Mouse (Mus musculus): ENCODE data around the gene Tns4.

Tns4 gene

DNA sequence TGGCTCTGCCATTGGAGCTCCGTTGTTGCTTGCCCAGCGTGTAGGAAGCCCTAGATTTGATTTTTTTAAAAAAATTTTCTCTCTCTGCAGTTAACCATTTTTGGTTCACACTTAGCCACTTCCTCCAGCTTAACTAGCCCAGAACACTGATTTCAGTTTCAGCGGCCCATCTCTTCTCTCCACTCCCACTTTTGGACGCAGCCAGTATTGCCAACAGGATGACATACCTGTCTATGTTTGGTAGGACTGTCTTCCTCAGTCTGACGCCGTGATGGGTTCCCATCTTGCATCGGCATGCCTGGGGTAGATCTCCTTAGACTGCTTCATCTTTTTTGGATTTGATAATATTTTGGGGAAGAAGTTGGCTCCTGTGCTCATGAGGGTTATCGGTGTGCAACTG lies 1.3 kb upstream of the Tns4 start:
- no peak for DNase-seq

DNA sequence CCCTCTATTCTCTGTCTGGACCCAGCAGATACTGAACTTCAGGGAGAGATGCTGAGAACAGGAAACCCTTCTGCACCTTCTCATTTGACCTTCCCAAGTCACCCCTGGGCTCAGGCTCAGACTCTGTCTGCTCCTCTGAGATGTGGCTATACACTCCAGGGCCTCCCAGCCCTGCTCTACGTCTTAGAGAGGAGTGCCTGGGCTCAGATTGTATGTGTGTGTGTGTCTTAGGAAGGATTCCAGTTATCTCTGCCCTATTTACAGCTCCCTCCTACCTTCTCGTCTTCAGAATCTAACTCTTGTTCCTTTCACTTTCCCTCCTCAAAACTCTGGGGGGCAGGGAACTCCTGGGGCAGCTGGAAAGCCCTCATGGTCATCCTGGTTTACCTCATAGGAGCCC lies 620 bp downstream of the Tns4 start:
- DNase-seq, result no peak

DNA sequence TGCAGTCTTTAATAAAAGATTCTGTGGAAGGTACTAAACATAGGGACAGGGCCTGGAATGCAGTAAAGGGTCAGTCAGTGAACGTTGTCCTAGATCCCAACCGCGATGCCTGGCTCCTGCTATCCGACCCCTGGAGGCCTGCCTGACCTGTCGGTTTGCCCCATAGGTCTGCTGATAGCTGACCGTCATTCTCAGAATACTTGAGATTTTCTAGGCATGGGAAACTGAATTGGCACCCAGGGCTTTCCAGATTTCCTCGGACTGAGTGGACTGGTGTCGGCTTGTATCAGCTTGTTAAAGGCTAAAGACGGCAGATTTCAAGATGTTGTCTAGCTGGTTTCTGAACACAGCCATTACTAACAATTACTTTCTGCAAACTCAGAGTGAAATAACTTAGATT lies 4.7 kb downstream of the Tns4 start:
- no peak for DNase-seq

DNA sequence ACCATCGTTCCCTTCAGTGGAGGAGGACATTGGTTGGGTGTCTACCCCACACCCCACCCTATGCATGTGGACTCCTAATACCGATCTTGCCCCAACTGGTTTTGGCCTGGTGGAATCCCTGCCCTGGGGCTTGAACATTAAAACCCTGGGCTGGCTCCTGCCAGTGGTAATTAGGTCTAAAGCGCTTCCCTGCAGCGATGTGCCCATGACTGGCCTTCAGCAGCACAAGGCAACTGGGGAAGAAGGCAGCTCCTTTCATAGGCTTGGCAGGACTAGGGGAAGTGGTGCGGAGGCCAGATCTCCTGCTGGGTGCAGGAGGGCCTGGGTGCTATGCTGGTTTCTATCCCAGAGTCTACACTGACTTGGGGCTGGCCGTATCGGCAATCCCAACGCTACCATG lies 5.6 kb downstream of the Tns4 start:
- no peak for DNase-seq

DNA sequence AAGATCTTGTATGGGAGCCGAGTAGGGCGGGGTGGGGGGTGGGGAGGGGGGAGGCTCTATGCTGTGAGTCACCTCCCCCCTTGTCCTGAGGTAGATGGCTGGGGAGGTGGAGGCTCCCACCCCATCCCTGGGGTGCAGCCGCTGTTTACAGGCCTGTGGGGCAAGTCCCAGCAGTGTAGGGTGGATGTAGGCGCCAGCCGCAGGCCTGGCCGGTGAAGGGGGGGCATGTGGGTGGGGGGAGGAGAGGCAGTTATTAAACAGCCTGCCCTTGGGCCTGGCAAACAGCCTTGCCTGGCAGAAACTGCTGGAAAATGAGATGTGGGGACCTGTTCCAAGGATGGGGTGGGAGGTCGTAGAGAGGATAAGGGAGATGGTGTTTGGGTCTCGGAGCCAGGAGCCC lies 7.0 kb downstream of the Tns4 start:
- no peak for DNase-seq

DNA sequence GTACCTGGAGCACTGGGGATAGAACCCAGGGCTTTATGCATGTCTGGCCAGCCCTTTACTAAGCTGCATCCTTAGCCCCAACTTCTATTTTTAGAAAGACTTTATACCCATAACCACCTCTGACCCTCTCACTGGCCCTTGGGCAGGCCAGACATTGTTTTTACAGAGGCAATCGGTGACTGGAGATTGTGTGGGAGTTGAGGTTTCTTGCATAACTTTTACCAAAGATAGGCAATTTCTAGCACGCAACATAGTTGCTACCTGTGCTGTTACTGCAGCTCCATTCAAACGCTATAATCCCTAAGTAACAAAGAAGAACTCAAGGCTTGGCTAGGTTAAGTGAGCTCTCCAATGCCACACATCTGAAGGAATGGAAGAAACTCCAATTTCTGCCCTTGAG lies 7.5 kb downstream of the Tns4 start:
- no peak for DNase-seq

DNA sequence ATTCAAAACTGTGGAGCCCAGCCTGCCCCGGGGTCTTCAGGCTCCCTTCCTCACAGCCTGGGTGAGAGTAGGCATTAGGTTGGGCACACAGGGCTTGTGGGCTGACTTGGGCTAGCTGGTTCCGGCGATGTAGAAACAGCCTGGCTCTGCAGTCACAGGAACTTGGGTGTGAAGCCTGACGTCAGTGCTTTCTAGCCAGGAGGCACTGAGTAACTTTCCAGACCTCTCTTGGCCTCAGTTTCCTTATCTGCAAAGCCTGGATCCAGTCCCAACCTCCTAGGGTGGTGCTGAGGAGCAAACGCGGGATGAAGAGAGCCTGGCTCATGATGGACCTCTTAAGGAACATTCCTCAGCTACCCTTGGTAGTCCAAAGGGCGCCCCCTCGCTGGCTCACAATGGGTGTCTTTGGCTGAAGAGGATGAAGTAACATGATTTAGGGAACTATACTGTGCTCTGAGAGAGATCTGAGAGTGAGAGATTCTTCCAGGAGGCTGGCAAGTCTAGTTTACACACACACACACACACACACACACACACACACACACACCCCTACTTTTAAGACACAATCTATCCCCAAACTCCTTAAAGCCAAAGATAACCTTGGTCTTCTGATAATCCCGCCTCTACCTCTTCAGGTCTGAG lies 8.1 kb downstream of the Tns4 start:
- DNase-seq, result no peak

DNA sequence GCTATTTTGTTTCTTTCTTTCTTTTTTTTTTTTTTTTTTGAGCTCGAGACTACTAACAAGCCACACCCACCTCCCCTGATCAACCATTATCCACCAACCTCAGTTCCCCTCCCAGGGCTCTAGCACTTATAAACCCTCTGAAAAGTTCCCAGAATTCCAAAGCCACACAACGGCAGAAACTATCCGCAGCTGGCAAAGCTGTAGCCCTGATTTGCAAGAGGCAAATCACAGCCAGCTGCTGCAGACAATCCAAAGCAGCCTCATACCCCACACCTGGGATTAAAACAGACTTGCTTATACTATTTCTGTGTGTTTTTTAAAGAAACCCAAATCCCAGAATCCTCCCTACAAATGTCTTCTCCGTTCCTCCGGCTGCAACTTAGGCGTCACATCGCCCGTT lies 11.2 kb downstream of the Tns4 start:
- no peak for DNase-seq

DNA sequence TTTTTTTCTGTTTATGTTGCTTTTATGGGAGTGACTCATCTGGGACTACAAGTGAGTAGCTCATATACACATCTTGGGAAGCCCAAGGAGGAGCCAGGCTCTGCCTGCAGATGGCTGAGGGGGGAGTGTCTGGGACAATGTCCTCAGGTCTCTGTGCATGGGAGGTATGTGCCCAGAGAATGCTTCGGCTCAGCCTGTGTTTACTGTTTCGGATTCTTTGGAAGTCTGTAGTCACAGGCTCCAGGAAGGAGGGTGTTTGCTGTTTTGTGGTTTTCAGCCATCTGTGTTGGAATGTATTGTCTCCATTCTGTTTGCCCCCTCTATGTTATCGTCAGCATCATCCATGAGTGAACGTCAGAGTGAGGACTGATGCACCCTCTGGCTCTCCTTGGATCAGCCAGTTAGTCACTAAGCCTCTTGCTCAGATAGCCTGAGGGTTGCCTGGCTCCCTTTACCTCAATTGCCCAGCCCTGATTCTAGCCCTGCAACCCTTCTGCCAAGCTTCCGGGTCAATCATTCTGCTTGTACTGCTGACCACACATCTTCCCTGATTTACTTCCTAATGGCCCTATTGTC lies 12.3 kb downstream of the Tns4 start:
- no peak for DNase-seq

DNA sequence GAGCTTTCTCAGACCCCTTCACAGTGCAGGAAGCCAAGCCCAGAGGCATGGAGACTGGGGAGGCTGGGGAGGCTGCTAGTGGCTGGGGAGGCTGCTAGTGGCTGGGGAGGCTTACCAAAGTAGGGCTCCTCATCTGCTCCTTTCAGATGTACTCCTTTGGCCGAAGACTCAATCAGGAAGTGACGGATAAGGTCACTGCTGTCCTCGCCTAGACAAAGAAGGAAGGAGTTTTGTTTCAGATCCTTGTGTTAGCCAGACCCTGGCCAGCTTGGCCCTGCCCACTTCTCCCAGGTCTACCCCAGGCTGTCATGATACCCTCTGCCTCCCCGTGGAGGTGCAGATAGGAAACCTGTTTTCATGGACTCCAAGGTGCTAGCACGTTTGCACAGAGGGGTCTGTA lies 15.3 kb downstream of the Tns4 start:
- DNase-seq, result no peak

DNA sequence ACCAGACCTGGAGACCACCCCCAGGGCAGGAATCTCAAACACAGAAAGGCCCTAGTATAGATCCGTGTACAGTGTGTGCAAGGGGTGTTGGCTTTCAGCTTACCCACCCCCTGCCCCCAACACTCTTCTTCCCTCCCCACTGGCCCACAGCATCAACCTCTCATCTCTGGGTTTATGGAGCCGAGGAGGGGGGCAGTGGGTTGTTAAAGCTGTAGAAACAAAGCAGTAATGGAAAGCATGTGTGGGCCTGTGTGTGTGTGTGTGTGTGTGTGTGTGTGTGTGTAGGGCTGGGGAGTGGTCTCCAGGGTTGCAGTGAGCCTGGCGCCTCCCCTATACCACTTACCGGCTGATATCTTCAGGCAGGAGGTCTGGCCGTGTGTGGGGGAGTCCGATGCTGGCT lies 17.2 kb downstream of the Tns4 start:
- no peak for DNase-seq

DNA sequence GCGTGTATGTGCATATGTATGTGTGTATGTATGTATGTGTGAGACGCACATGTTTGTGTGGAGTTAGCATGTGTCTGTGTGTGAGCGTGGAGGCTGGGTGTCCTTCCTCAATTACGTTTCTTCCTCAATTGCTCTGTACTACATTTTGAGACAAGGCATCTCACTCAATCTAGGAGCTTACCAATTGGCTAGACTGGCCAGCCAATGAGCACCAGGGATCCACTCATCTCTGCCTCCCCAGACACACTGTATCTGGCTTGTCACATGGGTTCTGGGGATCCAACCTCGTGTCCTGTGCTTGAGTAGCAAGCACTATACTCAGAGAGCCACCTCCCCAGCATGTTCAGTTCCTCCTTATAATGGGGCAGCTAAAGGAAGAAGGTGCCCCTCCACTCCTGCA lies 20.7 kb downstream of the Tns4 start:
- DNase-seq, result no peak

DNA sequence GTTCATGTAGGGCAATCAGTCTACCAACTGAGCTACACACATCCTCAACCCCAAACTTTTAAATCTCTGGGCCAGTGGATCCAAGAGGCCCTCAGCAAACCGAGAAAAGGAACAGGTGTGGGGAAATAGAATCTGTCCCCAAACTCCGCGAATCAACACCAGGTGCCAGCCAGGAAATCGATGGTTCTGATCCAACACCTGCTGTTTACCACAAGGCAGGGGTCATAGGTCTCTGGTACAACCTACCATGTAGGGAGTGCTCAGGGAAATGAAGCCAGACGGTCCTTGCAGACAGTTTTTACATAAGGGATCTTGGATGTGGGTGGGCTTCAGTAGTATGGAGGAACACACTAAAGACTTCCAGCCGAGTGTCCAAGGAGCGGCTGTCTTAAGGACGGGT lies 21.5 kb downstream of the Tns4 start:
- DNase-seq, result no peak

DNA sequence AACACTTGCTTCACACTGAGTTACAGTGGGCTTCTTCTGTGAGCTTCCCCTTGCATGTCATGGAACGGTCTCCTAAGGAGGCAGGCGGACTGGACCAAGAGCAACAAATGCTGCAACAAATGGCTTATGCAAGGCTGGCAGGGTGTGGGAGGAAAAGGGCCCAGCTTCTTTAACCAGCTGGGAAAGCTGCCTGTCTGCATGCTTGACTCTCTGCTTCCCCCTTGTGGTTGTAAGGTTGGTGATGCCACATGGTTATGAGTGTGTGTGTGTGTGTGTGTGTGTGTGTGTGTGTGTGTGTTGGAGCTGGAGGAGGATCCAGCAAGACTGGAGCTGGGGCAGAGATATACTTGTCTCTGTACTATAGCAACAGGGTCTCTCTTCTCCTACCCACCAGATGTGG lies 23.1 kb downstream of the Tns4 start:
- peak; percentile 84 for DNase-seq

DNA sequence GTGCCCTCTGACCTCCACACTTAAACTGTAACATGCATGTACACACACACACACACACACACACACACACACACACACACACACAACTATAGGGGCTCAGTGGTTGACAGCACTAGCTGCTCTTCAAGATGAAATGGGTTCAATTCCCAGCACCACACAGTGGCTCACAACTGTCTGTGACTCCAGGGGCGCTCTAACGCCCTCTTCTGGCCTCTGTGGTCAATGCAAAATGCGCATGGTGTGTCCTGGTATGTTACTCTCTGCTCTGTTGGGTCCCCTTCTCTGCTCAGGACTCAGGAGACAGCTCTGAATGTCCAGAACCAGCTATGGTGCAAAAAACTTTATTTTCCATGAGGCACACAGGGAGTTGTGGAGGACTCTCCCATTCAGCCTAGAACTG lies 23.8 kb downstream of the Tns4 start:
- no peak for DNase-seq

DNA sequence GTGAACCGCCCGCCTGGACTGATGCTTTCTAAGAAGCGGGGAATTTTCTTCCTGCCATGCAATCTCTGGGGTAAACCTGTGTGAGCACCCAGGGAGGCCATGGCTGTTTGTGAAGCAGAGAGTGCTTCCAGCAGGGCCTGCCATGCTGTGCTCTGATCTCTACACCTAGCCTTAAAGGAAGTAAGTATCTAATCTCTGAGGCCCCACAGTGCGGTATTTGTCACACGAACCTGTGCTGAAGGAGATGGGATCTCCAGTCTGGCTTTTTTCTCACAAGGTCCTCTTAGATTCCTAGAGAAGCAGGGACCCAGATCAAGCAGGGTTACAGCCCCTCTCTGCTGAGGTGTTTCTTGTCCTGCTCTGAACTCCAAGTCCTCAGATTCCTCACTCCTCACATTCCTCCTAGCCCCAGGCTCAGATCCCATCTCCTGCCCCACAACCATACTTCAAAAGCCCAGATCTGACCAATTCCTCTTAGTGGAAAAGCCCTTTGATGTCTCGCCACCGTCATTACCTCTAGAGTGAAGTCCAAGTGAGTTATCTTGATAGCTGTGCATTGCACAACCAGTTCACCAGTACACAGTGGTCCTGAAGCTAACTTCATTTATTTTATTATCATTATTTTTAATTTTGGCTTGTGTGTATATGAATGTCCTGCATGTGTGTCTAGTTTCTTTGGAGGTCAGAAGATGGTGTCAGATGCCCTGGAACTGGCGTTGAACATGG lies 25.5 kb downstream of the Tns4 start:
- no peak for DNase-seq

DNA sequence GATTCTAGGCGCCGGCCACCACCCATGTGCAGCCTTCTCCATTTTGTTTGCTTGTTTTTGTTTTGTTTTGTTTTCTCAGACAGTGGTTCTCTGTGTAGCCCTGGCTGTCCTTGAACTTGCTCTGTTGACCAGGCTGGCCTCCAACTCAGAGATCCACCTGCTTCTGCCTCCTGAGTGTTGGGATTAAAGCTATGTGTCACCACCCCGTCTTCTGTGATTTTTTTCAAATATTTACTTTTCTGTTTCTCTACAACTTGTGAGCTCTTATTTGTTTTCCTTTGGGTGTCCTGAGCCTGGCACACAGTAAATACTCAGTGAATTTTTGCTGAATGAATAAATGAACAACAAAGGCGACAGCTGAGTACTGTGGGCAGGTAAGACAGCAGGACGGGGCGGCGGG lies 26.4 kb downstream of the Tns4 start:
- DNase-seq, result no peak

DNA sequence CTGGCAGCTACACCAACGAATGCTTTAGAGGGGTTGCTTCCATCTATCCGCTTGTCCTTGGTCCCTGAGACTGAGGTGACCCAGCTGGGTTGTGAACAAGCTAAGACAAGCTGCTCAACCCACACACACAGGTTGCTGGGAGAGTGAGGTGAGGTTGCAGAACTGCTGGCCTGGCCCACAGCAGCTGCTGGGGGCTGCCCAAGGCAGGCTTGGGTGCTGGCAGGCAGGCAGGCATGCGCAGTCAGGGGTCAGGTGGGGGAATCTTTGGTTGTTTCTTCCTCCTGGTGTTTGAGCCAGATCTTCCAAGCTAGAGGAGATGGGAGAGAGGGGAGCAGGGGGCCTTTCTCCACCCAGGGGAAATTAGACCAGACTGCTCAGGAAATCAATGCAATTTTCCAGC lies 28.7 kb downstream of the Tns4 start:
- DNase-seq, result no peak

DNA sequence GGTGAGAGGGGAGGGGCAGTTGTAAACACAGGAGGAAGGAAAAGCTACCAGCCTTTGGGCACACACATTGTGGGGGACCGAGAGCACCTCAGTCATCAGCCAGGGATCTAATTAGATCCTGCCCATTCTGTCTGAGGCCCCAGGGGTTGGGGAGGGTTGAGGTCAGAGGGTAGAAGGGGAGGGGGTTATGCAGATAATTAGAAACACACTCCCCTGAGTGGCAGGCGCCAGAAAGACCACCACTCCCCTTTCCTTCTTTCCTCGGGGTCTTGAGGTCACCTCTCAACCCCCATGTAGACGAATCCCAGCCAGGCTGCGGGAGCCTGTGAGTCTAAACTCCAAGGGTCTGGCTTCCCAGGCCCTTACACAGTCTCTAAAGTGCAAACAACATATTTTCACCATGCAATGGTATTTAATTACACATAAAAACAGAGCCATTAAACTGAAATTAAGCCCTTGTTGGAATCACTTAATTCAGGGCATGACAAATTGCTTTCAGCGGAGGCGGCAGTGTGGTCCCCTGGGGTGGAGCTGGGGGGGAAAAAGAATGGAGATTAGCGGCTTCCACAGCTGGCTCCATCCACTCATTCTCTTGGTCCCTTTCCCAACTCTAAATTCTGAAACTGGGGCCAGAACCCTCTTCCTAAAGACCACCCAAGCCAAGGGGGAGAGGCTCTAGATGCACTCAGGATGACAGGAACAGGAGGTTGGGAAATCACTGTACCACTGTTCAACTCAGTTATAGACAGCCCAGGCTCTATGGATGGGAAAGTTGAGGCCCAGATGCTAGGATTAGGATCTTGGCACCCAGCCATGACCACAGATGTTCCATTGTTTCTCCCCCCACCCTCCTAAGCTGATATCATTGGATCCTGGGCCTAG lies 33.3 kb downstream of the Tns4 start:
- no peak for DNase-seq

DNA sequence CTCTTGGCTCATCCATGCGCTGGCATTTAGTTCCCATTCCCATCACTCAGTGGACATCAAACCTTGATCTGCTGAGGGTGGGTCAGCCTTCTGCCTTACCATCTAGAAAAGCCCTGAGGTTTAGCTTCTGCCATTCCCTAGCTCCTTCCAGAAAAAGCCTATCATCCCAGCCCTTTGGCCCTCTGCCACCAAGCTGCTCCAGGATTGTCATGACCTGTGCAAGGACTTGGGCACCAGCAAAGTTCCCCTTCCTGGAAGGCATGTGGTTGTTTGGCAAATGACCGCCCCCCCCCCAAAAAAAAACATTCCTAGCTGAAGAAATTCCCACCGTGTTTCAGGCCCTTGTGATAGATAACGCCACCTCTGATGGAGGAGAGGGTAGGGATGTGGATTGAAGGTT lies 34.0 kb downstream of the Tns4 start:
- no peak for DNase-seq

DNA sequence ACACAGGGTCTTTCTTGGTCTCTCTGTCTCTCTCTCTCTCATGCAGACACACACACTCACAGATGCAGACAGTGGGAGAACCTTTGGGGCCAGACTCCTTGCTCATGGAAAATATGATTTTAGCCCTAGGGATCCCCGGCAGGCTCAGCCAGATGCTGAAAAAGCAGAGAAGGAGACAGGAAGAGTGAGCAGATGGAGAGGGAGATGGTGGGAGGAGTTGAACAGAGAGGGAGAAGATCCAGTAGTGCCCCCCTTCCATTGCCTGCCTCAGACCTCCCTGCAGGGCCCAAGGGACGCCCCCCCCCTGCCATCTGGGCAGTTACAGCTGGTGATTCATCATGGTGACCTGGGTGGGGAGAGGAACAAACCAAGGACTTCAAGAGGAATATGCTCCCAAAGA lies 41.5 kb downstream of the Tns4 start:
- DNase-seq, result peak; percentile 32

DNA sequence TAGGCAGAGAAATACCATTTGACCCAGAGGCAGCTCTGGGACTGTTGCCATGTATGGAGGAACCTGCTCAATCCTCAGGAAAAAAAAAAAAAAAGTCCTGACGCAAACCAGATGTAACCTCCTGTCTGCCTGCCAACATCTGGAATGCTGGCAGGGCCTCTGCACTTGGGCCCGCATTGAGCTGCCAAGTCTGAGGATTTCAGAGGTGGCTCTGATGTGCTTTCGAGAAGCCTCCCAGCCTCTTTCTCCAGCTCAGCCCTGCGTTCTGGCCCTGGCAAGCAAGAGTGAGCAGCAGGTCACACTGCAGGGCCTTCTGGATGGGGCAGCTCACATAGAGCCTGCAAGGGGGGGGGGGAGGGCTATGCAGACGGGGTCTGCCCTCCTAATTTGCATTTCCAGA lies 42.0 kb downstream of the Tns4 start:
- no peak for DNase-seq

DNA sequence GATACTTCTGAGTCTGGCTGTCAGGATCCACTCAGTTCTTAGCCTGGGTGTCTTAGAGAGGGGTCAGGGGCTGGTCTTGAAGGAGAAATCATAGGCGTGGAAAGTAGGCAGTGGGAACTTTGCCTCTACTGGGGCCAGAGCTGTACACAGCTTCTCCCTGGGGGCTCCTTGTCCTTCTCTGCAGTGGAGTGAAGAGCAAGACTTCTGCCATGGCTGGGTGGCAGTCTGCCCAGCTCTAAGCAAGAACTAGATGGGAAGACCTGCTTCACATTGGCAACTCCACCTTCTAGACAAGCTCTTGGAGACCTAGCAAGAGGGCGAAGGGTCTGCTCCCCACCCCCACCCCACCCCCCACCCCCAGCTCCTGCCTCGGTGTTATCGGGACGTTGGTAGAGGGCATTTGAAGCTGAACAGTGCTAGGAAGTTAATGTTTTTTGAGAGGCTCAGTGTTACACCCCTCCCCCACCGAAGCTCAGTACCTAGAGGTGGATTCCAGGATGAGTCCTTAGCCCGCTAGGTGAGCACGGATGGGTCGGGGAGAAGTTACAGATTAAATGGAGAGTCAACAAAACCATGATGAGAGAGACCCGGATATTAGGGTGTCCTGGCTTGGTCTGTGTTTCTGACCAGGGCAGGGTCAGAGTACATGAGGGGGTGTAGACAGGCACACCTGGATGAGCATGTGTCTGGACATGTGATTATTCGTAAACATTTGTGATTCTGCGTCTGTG lies 43.8 kb downstream of the Tns4 start:
- no peak for DNase-seq

Measured in right cerebral cortex, adult 18-20 months (tissue).